Mouse (Mus musculus): ENCODE data around the gene Irgq. TPM values are rescaled to one million over a fixed set of nuclear protein-coding genes. Genes with fewer than 3 reads are reported as not detected.

The Irgq gene
- polyA plus RNA-seq, 1 experiment from 2014 or later: 12.0 TPM

DNA sequence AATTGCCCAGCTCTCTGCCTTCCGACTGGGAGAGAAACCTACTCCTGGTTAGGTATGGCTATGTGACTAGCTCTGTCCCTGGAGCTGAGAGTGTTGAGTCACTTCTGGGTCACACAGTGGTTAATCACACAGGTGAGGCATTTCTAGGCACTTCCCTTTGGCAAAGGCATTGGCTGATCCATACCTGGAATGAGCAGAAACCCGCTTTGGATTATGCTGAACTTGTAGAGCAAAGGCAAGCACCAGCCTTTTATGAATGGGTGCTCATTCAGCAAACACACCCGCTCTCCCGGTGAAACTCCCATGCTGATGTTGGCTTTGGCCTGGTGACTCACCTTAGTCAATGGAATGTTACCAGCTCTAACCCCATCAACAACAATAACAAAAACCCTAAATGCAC, 9.2 kb downstream of the Irgq start:
- Histone ChIP-seq H3K36me3 (ENCODE audit: control insufficient read depth, insufficient read depth, low read length) (peaks cover 18% of the 10 kb centered on the region), H3K27ac (replicated peaks; ENCODE audit: low read depth, low read length) (no peak overlapping the region), H3K4me3 (ENCODE audit: low read depth, low read length) (no peak overlapping the region), H3K4me2 (ENCODE audit: low read depth, low read length) (no peak overlapping the region), H3K9ac (ENCODE audit: low read depth, low read length) (no peak overlapping the region), H3K4me1 (ENCODE audit: control insufficient read depth, insufficient read depth, low read length) (no peaks in the 10 kb centered on the region), H3K9me3 (ENCODE audit: control insufficient read depth, low read length) (no peaks in the 10 kb centered on the region; the same call in 1 of the 2 replicates), H3K27me3 (replicated peaks; ENCODE audit: control insufficient read depth, insufficient read depth, low read length) (no peaks in the 10 kb centered on the region)
- WGBS: 91% methylated on average over 4 of the region's 4 CpGs
- DNase-seq (ENCODE audit: low spot score) (no peak), ATAC-seq (ENCODE audit: low read depth) (no peak)

GRCm38 (mm10) chr7:24544506-24544905, 14.0 kb downstream of the Irgq start:
- ATAC-seq (ENCODE audit: low read depth): no peak
- no peak overlapping the region for H3K4me3 ChIP-seq (ENCODE audit: low read depth, low read length)
- H3K4me1 ChIP-seq (ENCODE audit: control insufficient read depth, insufficient read depth, low read length): peaks cover 8% of the 10 kb centered on the region; the same call in 1 of the 2 replicates
- WGBS: 83% methylated on average over 2 of the region's 2 CpGs
- no peak overlapping the region for H3K4me2 ChIP-seq (ENCODE audit: low read depth, low read length)
- peaks cover 12% of the 10 kb centered on the region for H3K36me3 ChIP-seq (ENCODE audit: control insufficient read depth, insufficient read depth, low read length)
- H3K9me3 ChIP-seq (ENCODE audit: control insufficient read depth, low read length): no peaks in the 10 kb centered on the region; the same call in 1 of the 2 replicates
- DNase-seq (ENCODE audit: low spot score): no peak
- H3K9ac ChIP-seq (ENCODE audit: low read depth, low read length): no peak overlapping the region
- H3K27ac ChIP-seq (replicated peaks; ENCODE audit: low read depth, low read length): no peak overlapping the region
- H3K27me3 ChIP-seq (replicated peaks; ENCODE audit: control insufficient read depth, insufficient read depth, low read length): no peaks in the 10 kb centered on the region

DNA sequence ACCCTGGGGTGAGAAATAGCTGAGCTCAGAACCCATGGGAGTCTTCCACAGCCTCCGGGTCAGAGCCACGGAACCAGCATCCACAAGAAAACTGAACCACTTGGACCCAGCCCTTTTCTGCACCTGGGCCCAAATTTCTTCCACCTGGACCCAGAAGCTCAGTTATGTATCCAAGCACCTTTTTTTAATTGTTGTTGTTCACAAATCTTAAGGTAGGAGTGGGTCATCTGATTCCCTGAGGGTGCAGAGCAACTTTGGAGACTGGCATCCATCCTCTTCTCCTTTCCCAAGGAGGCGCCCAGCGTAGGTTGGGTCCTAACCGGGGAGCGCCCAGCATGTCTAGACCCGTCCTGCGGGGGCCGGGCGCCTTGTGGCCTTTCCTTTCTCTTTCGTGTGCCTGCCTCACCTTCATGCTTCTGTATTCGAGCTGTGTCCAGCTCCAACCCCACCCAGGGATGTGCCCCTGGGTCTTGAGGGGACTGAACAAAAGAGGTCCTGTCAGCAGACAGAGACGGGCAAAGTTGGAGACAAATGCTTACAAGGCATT, 15.7 kb downstream of the Irgq start, which contains the start of the genes Pinlyp and Xrcc1:
Pinlyp (minus strand) TSS at position 51 of the 547 bp plus-strand sequence.
Xrcc1 (plus strand) TSS at position 222 of the 547 bp plus-strand sequence.
- 40% methylated on average over 13 of the region's 13 CpGs for WGBS
- H3K4me2 ChIP-seq (ENCODE audit: low read depth, low read length): peak within 1 kb of the TSS; percentile 83
- DNase-seq (ENCODE audit: low spot score) (no peak), ATAC-seq (ENCODE audit: low read depth) (no peak)
- H3K4me3 ChIP-seq (ENCODE audit: low read depth, low read length): peak within 1 kb of the TSS; percentile 85
- H3K9ac ChIP-seq (ENCODE audit: low read depth, low read length): peak within 1 kb of the TSS; percentile 88
- H3K4me1 ChIP-seq (ENCODE audit: control insufficient read depth, insufficient read depth, low read length): peaks cover 8% of the 10 kb centered on the region; the same call in 1 of the 2 replicates
- H3K27ac ChIP-seq (replicated peaks; ENCODE audit: low read depth, low read length): peak within 1 kb of the TSS; percentile 64
- H3K27me3 ChIP-seq (replicated peaks; ENCODE audit: control insufficient read depth, insufficient read depth, low read length): no peaks in the 10 kb centered on the region
- H3K36me3 ChIP-seq (ENCODE audit: control insufficient read depth, insufficient read depth, low read length): peaks cover 23% of the 10 kb centered on the region
- no peaks in the 10 kb centered on the region; the same call in 1 of the 2 replicates for H3K9me3 ChIP-seq (ENCODE audit: control insufficient read depth, low read length)

DNA sequence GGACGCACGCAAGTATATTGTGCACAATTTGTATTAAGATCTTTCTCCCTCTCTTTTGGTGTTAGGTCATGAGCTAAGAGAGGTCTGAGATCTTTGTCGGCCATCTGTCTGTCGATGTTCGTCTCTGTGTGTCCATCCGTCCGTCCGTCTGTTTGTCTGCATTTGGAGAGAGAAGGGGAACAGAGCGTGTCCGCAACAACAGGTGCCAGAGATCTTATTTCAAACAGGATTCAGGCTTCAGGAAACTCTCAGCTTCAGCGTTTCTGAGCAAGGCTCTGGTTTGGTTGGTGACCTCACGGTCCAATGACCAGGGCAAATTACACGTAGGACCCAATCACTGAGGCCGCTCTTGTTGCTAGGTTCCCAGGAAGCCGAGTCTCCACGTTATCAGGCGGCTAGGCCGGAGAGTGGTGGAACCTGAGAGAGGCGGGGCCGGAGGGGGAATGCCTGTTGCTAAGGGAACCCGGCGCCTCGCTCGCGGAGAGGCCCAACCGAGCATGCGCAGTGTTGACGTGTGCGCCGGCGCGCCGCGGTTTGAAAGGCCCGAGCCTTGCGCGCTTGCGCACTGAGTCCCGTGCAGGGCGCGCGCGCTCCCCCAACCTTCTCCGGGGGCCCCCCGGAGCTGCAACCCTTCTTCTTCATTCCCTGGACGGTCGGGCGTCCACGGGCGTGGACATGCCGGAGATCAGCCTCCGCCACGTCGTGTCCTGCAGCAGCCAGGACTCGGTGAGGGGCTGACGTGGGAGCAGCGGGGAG, 16.3 kb downstream of the Irgq start:
- peak overlapping the region; percentile 85 for H3K4me3 ChIP-seq (ENCODE audit: low read depth, low read length)
- under 1% methylated on average over 33 of the region's 57 CpGs for WGBS
- H3K27ac ChIP-seq (replicated peaks; ENCODE audit: low read depth, low read length): peak overlapping the region; percentile 64
- peaks cover 8% of the 10 kb centered on the region; the same call in 1 of the 2 replicates for H3K4me1 ChIP-seq (ENCODE audit: control insufficient read depth, insufficient read depth, low read length)
- H3K9me3 ChIP-seq (ENCODE audit: control insufficient read depth, low read length): no peaks in the 10 kb centered on the region; the same call in 1 of the 2 replicates
- peak overlapping the region; percentile 88 for H3K9ac ChIP-seq (ENCODE audit: low read depth, low read length)
- peak overlapping the region; percentile 83 for H3K4me2 ChIP-seq (ENCODE audit: low read depth, low read length)
- ATAC-seq (ENCODE audit: low read depth) (peak; percentile 100), DNase-seq (ENCODE audit: low spot score) (peak; percentile 99)
- peaks cover 27% of the 10 kb centered on the region for H3K36me3 ChIP-seq (ENCODE audit: control insufficient read depth, insufficient read depth, low read length)
- no peaks in the 10 kb centered on the region for H3K27me3 ChIP-seq (replicated peaks; ENCODE audit: control insufficient read depth, insufficient read depth, low read length)

- Histone ChIP-seq H3K27me3 (replicated peaks; ENCODE audit: control insufficient read depth, insufficient read depth, low read length) (no peaks in the 10 kb centered on the region), H3K4me2 (ENCODE audit: low read depth, low read length) (peak overlapping the region; percentile 83), H3K9me3 (ENCODE audit: control insufficient read depth, low read length) (no peaks in the 10 kb centered on the region; the same call in 1 of the 2 replicates), H3K9ac (ENCODE audit: low read depth, low read length) (peak overlapping the region; percentile 88), H3K36me3 (ENCODE audit: control insufficient read depth, insufficient read depth, low read length) (peaks cover 35% of the 10 kb centered on the region), H3K4me3 (ENCODE audit: low read depth, low read length) (peak overlapping the region; percentile 85), H3K4me1 (ENCODE audit: control insufficient read depth, insufficient read depth, low read length) (peaks cover 8% of the 10 kb centered on the region; the same call in 1 of the 2 replicates), H3K27ac (replicated peaks; ENCODE audit: low read depth, low read length) (peak overlapping the region; percentile 61)
- 31% methylated on average over 12 of the region's 13 CpGs for whole genome bisulfite sequencing
- DNase-seq (ENCODE audit: low spot score) (no peak), ATAC-seq (ENCODE audit: low read depth) (no peak)
Observed at GRCm38 (mm10) chr7:24547534-24548036, 17.1 kb downstream of the Irgq start.

GRCm38 (mm10) chr7:24551985-24552759, 21.7 kb downstream of the Irgq start:
- Histone ChIP-seq H3K9me3 (ENCODE audit: control insufficient read depth, low read length) (no peaks in the 10 kb centered on the region), H3K27ac (replicated peaks; ENCODE audit: low read depth, low read length) (no peak overlapping the region), H3K36me3 (ENCODE audit: control insufficient read depth, insufficient read depth, low read length) (peaks cover 68% of the 10 kb centered on the region), H3K4me3 (ENCODE audit: low read depth, low read length) (no peak overlapping the region), H3K27me3 (replicated peaks; ENCODE audit: control insufficient read depth, insufficient read depth, low read length) (no peaks in the 10 kb centered on the region), H3K9ac (ENCODE audit: low read depth, low read length) (no peak overlapping the region), H3K4me1 (ENCODE audit: control insufficient read depth, insufficient read depth, low read length) (0 out of 2 replicates have a peak, but pooled peaks cover 5% of the 10 kb centered on the region), H3K4me2 (ENCODE audit: low read depth, low read length) (no peak overlapping the region)
- ATAC-seq (ENCODE audit: low read depth) (no peak), DNase-seq (ENCODE audit: low spot score) (no peak)
- 82% methylated on average over 12 of the region's 12 CpGs for WGBS

DNA sequence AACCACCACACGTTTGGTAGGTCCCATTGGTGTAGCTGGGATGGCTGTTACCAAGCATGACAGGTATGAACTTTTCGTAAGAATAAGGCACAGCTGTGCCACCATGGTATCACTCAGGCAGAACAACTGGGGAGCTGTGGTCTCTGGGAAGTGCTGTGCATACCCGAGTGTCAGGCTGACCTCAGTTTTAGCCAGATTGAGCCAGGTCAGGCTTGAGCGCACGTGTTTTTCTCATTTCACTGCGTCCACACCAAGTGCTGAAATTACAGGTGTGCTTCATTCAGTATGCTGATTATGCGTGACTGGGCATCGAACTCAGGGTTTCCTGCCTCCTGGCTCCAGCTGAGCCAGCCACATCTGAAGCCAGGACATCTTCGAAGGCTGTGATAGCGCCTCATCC, 25.3 kb downstream of the Irgq start:
- no peaks in the 10 kb centered on the region for H3K27me3 ChIP-seq (replicated peaks; ENCODE audit: control insufficient read depth, insufficient read depth, low read length)
- H3K4me1 ChIP-seq (ENCODE audit: control insufficient read depth, insufficient read depth, low read length): no peaks in the 10 kb centered on the region
- no peak overlapping the region for H3K4me2 ChIP-seq (ENCODE audit: low read depth, low read length)
- WGBS: 89% methylated on average over 10 of the region's 10 CpGs
- DNase-seq (ENCODE audit: low spot score) (no peak), ATAC-seq (ENCODE audit: low read depth) (no peak)
- no peak overlapping the region for H3K4me3 ChIP-seq (ENCODE audit: low read depth, low read length)
- peaks cover 59% of the 10 kb centered on the region for H3K36me3 ChIP-seq (ENCODE audit: control insufficient read depth, insufficient read depth, low read length)
- H3K27ac ChIP-seq (replicated peaks; ENCODE audit: low read depth, low read length): no peak overlapping the region
- H3K9ac ChIP-seq (ENCODE audit: low read depth, low read length): no peak overlapping the region
- no peaks in the 10 kb centered on the region for H3K9me3 ChIP-seq (ENCODE audit: control insufficient read depth, low read length)

- Histone ChIP-seq H3K9me3 (ENCODE audit: control insufficient read depth, low read length) (no peaks in the 10 kb centered on the region), H3K4me1 (ENCODE audit: control insufficient read depth, insufficient read depth, low read length) (no peaks in the 10 kb centered on the region), H3K27ac (replicated peaks; ENCODE audit: low read depth, low read length) (no peak overlapping the region), H3K27me3 (replicated peaks; ENCODE audit: control insufficient read depth, insufficient read depth, low read length) (no peaks in the 10 kb centered on the region), H3K36me3 (ENCODE audit: control insufficient read depth, insufficient read depth, low read length) (peaks cover 60% of the 10 kb centered on the region), H3K9ac (ENCODE audit: low read depth, low read length) (no peak overlapping the region), H3K4me3 (ENCODE audit: low read depth, low read length) (no peak overlapping the region), H3K4me2 (ENCODE audit: low read depth, low read length) (no peak overlapping the region)
- ATAC-seq (ENCODE audit: low read depth): no peak
- DNase-seq (ENCODE audit: low spot score): no peak
- 81% methylated on average over 4 of the region's 4 CpGs for WGBS
Observed at GRCm38 (mm10) chr7:24561450-24561849, 31.0 kb downstream of the Irgq start.
